Mouse (Mus musculus) midbrain, embryonic 12.5 days (tissue): ENCODE data around the gene Prmt3. TPM values are rescaled to one million over a fixed set of nuclear protein-coding genes. Genes with fewer than 3 reads are reported as not detected.

Source experiments
- ATAC-seq: fragments of 200-750 bp; cut with Nextera tagmentation; 2 replicates; pipeline ENCODE4 v1.8.0; 2017; ENCODE audit warnings: low read depth, moderate TSS enrichment, moderate library complexity; ENCODE audit not compliant: low FRiP score
- H3K27ac ChIP-seq: fragments of 300-500 bp; sonication (generic); replicated peaks from 2 replicates; pipeline ENCODE4 v1.5.1; 2016; ENCODE audit warnings: mild to moderate bottlenecking
- H3K27me3 ChIP-seq: fragments of 300-500 bp; sonication (generic); 2 replicates; pipeline ENCODE4 v1.6.1; 2016; ENCODE audit warnings: mild to moderate bottlenecking
- H3K36me3 ChIP-seq: fragments of 300-500 bp; sonication (generic); 2 replicates; pipeline ENCODE4 v1.6.1; 2016
- H3K4me1 ChIP-seq: fragments of 300-500 bp; sonication (generic); 2 replicates; pipeline ENCODE4 v1.6.1; 2016
- H3K4me2 ChIP-seq: fragments of 300-500 bp; sonication (generic); replicated peaks from 2 replicates; pipeline ENCODE4 v1.6.1; 2016; ENCODE audit warnings: mild to moderate bottlenecking, moderate library complexity
- H3K4me3 ChIP-seq: fragments of 300-500 bp; sonication (generic); 2 replicates; pipeline ENCODE4 v1.5.1; 2016; ENCODE audit warnings: mild to moderate bottlenecking
- H3K9ac ChIP-seq: fragments of 300-500 bp; sonication (generic); replicated peaks from 2 replicates; pipeline ENCODE4 v1.6.1; 2016; ENCODE audit warnings: mild to moderate bottlenecking, moderate library complexity
- H3K9me3 ChIP-seq: fragments of 300-500 bp; sonication (generic); 2 replicates; pipeline ENCODE4 v1.6.1; 2016; ENCODE audit warnings: mild to moderate bottlenecking
- WGBS: fragments of 180-500 bp; shearing (Covaris S2); methylation state at CpG from one replicate; pipeline ENCODE4 v1.1.7; 2016; 5-methylcytosine and 5-hydroxymethylcytosine counted together
- polyA plus RNA-seq: library from polyadenylated mRNA; unstranded; fragments of >200 nt; fragmentation: Nextera tagmentation; extraction: Ambion mirVana; gene quantifications from 2 replicates; pipeline ENCODE4 v1.2.1, GENCODE M21; 2016

Gene Prmt3
- polyA plus RNA-seq, 1 experiment from 2014 or later, result 78.4 TPM

GRCm38 (mm10) chr7:49863753-49864152 lies 85.6 kb downstream of the Prmt3 start:
- Histone ChIP-seq H3K4me2 (no peak overlapping the region), H3K27ac (0 out of 2 replicates have a peak overlapping the region, but pooled peaks have one; percentile 6), H3K9ac (no peak overlapping the region), H3K36me3 (0 out of 2 replicates have a peak, but pooled peaks cover 5% of the 10 kb centered on the region), H3K27me3 (no peaks in the 10 kb centered on the region), H3K4me3 (no peak overlapping the region), H3K4me1 (peaks cover 4% of the 10 kb centered on the region), H3K9me3 (no peaks in the 10 kb centered on the region)
- 56% methylated on average over 3 of the region's 3 CpGs for WGBS
- peak; percentile 56 for ATAC-seq

GRCm38 (mm10) chr7:49869656-49870055 lies 91.5 kb downstream of the Prmt3 start:
- Histone ChIP-seq H3K4me2 (no peak overlapping the region), H3K27ac (no peak overlapping the region), H3K4me3 (no peak overlapping the region), H3K4me1 (no peaks in the 10 kb centered on the region), H3K36me3 (no peaks in the 10 kb centered on the region), H3K27me3 (0 out of 2 replicates have a peak, but pooled peaks cover 2% of the 10 kb centered on the region), H3K9me3 (no peaks in the 10 kb centered on the region), H3K9ac (no peak overlapping the region)
- 81% methylated on average over 5 of the region's 5 CpGs for WGBS
- no peak for ATAC-seq

- ATAC-seq, result no peak
- Histone ChIP-seq H3K27ac (no peak overlapping the region), H3K36me3 (no peaks in the 10 kb centered on the region), H3K27me3 (0 out of 2 replicates have a peak, but pooled peaks cover 5% of the 10 kb centered on the region), H3K9me3 (no peaks in the 10 kb centered on the region), H3K4me1 (no peaks in the 10 kb centered on the region), H3K4me2 (no peak overlapping the region), H3K4me3 (no peak overlapping the region), H3K9ac (no peak overlapping the region)
- WGBS, result 79% methylated on average over 3 of the region's 3 CpGs
Observed at GRCm38 (mm10) chr7:49870276-49870675, 92.1 kb downstream of the Prmt3 start.

- no peak for ATAC-seq
- 86% methylated on average over 5 of the region's 5 CpGs for WGBS
Observed at GRCm38 (mm10) chr7:49877307-49877706, 99.2 kb downstream of the Prmt3 start.

GRCm38 (mm10) chr7:49879051-49879450 lies 100.9 kb downstream of the Prmt3 start:
- no peaks in the 10 kb centered on the region for H3K9me3 ChIP-seq
- H3K4me3 ChIP-seq, result no peak overlapping the region
- peaks cover 17% of the 10 kb centered on the region for H3K4me1 ChIP-seq
- H3K9ac ChIP-seq, result no peak overlapping the region
- peak overlapping the region; percentile 37 for H3K4me2 ChIP-seq
- no peaks in the 10 kb centered on the region for H3K36me3 ChIP-seq
- WGBS, result 24% methylated on average over 13 of the region's 13 CpGs
- peak; percentile 32; the same call in 1 of the 2 replicates for ATAC-seq
- no peak overlapping the region for H3K27ac ChIP-seq
- H3K27me3 ChIP-seq, result peaks cover 60% of the 10 kb centered on the region

More at GRCm38 (mm10) chr7:49877307-49877706, 99.2 kb downstream of the Prmt3 start:
- Histone ChIP-seq H3K9ac (no peak overlapping the region), H3K4me2 (no peak overlapping the region), H3K27me3 (peaks cover 55% of the 10 kb centered on the region), H3K27ac (no peak overlapping the region), H3K4me1 (peaks cover 9% of the 10 kb centered on the region), H3K4me3 (no peak overlapping the region), H3K36me3 (no peaks in the 10 kb centered on the region), H3K9me3 (no peaks in the 10 kb centered on the region)

GRCm38 (mm10) chr7:49879998-49880707 lies 102.0 kb downstream of the Prmt3 start:
- peaks cover 55% of the 10 kb centered on the region for H3K27me3 ChIP-seq
- H3K4me2 ChIP-seq, result no peak overlapping the region
- H3K9ac ChIP-seq, result no peak overlapping the region
- no peak overlapping the region for H3K4me3 ChIP-seq
- no peaks in the 10 kb centered on the region for H3K9me3 ChIP-seq
- WGBS, result 90% methylated on average over 8 of the region's 8 CpGs
- ATAC-seq, result no peak
- no peak overlapping the region for H3K27ac ChIP-seq
- peaks cover 17% of the 10 kb centered on the region for H3K4me1 ChIP-seq
- no peaks in the 10 kb centered on the region for H3K36me3 ChIP-seq

GRCm38 (mm10) chr7:49882288-49882687 lies 104.1 kb downstream of the Prmt3 start:
- H3K9ac ChIP-seq, result no peak overlapping the region
- peaks cover 44% of the 10 kb centered on the region for H3K27me3 ChIP-seq
- no peaks in the 10 kb centered on the region for H3K9me3 ChIP-seq
- H3K27ac ChIP-seq, result peak overlapping the region; percentile 11; the same call in 1 of the 2 replicates
- H3K4me2 ChIP-seq, result no peak overlapping the region
- H3K4me3 ChIP-seq, result no peak overlapping the region
- 47% methylated on average over 4 of the region's 4 CpGs for WGBS
- no peak for ATAC-seq
- peaks cover 17% of the 10 kb centered on the region for H3K4me1 ChIP-seq
- H3K36me3 ChIP-seq, result no peaks in the 10 kb centered on the region

GRCm38 (mm10) chr7:49882694-49883389 lies 104.7 kb downstream of the Prmt3 start:
- Histone ChIP-seq H3K4me2 (no peak overlapping the region), H3K4me1 (peaks cover 17% of the 10 kb centered on the region), H3K27me3 (peaks cover 39% of the 10 kb centered on the region), H3K9me3 (no peaks in the 10 kb centered on the region), H3K4me3 (no peak overlapping the region), H3K36me3 (no peaks in the 10 kb centered on the region), H3K27ac (0 out of 2 replicates have a peak overlapping the region, but pooled peaks have one; percentile 35), H3K9ac (0 out of 2 replicates have a peak overlapping the region, but pooled peaks have one; percentile 24)
- ATAC-seq, result no peak; the same call in 1 of the 2 replicates
- WGBS, result 29% methylated on average over 16 of the region's 16 CpGs

- WGBS, result 83% methylated on average over 2 of the region's 2 CpGs
- no peak overlapping the region for H3K4me2 ChIP-seq
Observed at GRCm38 (mm10) chr7:49887776-49888390, 109.7 kb downstream of the Prmt3 start.

GRCm38 (mm10) chr7:49894786-49895185 lies 116.6 kb downstream of the Prmt3 start:
- H3K4me3 ChIP-seq, result no peak overlapping the region
- 93% methylated on average over 2 of the region's 2 CpGs for WGBS
- no peak for ATAC-seq
- H3K9me3 ChIP-seq, result no peaks in the 10 kb centered on the region
- H3K4me2 ChIP-seq, result no peak overlapping the region
- H3K4me1 ChIP-seq, result no peaks in the 10 kb centered on the region
- no peak overlapping the region for H3K9ac ChIP-seq
- H3K27ac ChIP-seq, result no peak overlapping the region
- H3K27me3 ChIP-seq, result no peaks in the 10 kb centered on the region; the same call in 1 of the 2 replicates
- H3K36me3 ChIP-seq, result no peaks in the 10 kb centered on the region

More at GRCm38 (mm10) chr7:49887776-49888390, 109.7 kb downstream of the Prmt3 start:
- Histone ChIP-seq H3K9ac (no peak overlapping the region), H3K4me1 (peaks cover 2% of the 10 kb centered on the region), H3K4me3 (no peak overlapping the region), H3K27ac (no peak overlapping the region), H3K36me3 (no peaks in the 10 kb centered on the region), H3K27me3 (peaks cover 9% of the 10 kb centered on the region), H3K9me3 (no peaks in the 10 kb centered on the region)
- ATAC-seq, result no peak

- no peaks in the 10 kb centered on the region for H3K4me1 ChIP-seq
- H3K4me3 ChIP-seq, result no peak overlapping the region
- no peak overlapping the region for H3K27ac ChIP-seq
- WGBS, result 80% methylated on average over 6 of the region's 6 CpGs
- ATAC-seq, result no peak
- no peaks in the 10 kb centered on the region for H3K9me3 ChIP-seq
- H3K4me2 ChIP-seq, result no peak overlapping the region
- no peak overlapping the region for H3K9ac ChIP-seq
- H3K27me3 ChIP-seq, result no peaks in the 10 kb centered on the region; the same call in 1 of the 2 replicates
- no peaks in the 10 kb centered on the region for H3K36me3 ChIP-seq
Observed at GRCm38 (mm10) chr7:49895296-49895695, 117.2 kb downstream of the Prmt3 start.
